Mouse (Mus musculus) spleen, embryonic (tissue): ENCODE results near the gene Rab3a.

Experiments used
- CTCF ChIA-PET: fragments of 350-600 bp; sonication (Branson Sonifier 250); formaldehyde crosslinking; loops from one replicate; lab custom pipeline; 2022; lab: Charles Lee

Rab3a gene

DNA sequence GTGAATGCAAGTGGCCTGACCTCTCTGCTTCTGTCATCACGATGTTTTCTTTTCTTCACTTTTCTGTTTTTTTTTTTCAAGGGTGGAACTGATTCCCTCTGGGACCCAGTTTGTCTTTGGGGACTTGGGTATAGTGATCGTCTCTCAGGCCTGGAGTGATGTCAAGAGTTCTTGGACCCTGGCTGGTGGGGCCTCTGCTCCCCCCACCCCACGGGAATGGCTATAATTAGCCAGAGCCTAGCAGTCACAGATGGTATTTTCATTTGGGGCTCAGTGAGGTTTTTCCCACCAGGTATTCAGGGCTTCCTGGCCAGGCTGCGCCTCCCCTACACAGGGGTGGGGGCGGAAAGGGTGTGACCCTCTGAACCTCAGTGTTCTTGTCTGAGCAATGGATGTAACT is 12.8 kb upstream of the Rab3a start:
- CTCF ChIA-PET: no interaction called here

DNA sequence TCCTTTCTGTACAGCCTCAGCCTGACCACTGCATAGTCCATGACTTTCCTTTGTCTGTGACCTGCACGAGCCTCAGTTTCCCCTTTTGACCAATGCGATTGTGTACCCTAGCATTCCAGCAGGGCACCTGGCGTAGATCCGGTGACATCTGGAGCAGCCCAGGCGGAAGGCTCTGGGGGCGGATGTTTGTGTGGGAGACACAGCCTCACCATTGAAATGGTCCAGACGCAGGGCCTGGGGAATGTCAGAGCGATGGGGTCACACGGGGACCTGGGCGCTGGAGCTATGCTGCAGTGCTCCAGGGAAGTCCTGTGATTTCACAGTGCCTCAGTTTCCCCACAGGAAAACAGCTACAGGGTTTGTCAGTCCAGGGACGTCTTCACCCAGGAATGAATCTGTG is 12.3 kb upstream of the Rab3a start:
- CTCF ChIA-PET: interaction anchor here (1.9 kb wide), 1 partner anchor 10 kb away, joined by 4 read pairs; no protein-coding TSS in a partner anchor

DNA sequence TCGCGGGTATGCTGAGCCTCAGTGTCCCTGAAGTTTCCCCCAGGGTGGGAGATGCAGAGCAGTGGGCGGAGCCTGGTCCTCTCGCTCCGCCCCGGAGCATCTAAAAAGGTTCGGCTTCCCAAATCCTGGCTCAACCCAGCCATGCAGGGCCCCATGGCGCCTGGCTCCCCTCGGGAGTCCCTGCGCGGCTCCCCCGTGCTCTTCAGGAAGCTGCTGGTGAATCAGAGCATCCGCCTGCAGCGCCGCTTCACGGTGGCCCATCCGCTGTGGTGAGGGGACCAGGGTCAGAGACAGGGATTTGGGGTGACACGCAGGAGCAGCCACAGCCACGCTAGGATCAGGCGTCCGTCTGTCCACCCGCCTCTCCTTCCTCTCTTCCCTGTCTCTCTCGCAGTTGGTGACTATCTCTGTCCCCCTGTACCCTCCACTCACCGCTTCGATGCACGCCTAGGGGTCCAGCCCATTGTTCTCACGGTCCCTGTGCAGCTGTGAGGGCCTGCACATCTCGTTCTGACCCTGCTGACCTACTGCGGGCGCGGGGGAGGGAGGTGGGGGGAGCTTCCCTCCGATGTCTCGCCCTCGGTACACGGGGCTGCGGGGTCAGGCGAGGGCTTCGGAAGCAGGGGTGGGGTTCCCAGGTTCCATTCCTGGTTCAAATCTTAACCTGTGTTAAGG is 11.4 kb upstream of the Rab3a start:
- CTCF ChIA-PET: interaction anchor here (1.9 kb wide), 1 partner anchor 11 kb away, joined by 4 read pairs; no protein-coding TSS in a partner anchor

DNA sequence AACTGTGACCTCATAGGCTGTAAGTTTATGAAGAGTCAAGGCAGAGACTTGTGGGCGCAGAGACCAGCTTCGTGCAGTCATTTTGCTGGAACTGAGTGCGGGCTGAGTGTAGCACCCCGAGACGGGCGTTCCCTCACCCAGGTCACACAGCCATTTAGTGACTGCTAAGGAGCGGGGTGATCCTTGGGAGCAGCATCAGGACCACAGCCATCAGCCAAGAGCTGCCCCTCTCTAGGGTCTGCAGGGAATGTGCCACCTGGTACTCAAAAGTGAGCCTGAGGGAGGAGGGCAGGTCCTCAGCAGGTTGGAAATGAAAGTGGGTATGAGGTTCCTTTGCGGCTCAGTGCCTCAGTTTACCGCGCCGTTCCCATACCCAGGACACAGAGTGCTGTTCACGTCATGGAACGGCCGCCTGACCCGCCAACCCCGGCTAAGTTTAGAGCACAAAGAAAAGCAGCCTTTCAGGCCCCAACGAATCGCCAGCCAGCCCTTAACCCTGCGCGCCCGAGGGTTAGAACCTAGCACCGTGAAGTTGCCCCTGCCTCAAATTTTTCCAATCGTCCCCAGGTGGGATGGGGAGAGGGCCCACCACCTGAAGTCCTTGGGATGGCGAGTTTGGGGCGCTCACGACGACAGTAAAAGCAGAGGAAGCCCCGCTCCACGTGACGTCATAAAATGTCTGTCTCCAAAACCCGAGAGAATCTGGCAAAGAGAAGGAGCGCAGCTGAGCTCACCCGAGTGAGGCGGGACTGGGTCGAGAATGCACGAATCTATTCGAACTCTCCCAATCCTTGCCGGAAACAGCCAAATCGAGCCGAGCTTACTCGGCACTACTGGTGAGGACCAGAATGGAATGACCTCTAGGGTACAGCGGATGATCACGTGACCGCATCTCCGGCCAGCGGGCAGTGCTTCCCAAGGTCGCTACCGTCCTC is 10.6 kb upstream of the Rab3a start:
- CTCF ChIA-PET: interaction anchor here (0.6 to 1.9 kb wide), 3 partner anchors 12 to 79 kb away, joined by 3 to 5 read pairs (median 4); no protein-coding TSS in a partner anchor

DNA sequence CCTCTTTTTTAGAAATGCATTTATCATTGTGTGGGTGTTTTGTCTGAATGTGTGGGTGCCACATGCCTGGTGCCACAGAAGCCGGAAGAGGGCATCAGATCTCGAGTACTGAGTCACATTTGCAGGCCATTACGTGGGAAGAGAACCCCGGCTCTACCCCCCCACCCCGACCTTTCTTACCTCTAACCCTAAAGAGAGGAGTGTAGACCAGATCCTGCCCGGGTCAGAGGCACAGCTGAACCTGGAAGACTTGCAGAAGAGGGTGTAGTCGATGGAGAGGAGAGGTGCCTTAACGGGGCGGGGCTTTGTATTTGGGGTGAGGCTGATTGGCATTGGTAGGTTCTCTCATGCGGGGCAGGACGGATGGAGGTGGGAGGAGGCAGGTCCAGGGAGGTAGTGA is 9.7 kb upstream of the Rab3a start:
- CTCF ChIA-PET: interaction anchor here (0.6 to 1.1 kb wide), 2 partner anchors 14 to 561 kb away, joined by 3 to 9 read pairs; no protein-coding TSS in a partner anchor

DNA sequence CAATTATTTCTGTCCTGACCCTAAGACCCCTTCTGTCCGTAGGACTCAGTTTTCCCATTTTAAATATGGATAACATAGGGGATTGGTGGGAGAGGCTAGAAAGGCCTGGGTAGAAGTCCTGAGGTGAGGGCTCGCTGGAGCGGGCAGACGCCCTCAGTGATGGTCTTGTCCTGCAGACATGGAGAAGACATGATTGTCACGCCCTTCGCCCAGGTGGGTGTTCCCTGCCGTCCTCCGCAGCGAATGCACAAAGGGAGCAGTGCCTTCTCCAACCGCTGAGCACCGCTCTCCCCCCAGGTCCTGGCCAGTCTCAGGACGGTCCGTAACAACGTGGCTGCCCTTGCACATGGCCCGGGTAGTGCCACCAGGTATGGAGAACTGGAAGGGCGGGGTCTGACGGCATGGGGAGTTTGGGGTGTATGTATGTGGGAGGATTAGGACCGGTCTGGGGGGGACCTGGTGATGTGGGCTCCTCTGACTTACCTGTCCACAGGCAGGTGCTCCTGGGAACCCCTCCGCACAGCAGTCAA is 8.7 kb upstream of the Rab3a start:
- CTCF ChIA-PET: interaction anchor here (0.6 kb wide), 1 partner anchor 44 kb away, joined by 5 read pairs; no protein-coding TSS in a partner anchor

DNA sequence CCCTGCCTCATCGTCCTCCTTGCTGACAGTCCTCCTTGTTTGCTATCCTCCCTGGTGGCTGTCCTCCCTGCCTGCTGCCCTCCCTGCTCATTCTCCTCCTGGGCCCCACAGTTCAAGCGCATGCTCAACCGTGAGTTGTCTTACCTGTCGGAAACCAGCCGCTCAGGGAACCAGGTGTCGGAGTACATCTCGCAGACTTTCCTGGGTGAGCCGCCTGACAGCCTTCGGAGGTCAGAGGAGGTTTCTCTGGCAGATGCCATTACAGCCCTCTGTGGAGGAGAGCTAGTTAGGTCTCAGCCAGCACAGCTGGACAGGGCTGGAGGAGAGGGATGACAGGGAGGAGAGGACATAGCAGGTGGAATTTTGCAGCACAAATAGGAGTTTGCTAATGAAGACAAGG is 7.8 kb upstream of the Rab3a start:
- CTCF ChIA-PET: no interaction called here

DNA sequence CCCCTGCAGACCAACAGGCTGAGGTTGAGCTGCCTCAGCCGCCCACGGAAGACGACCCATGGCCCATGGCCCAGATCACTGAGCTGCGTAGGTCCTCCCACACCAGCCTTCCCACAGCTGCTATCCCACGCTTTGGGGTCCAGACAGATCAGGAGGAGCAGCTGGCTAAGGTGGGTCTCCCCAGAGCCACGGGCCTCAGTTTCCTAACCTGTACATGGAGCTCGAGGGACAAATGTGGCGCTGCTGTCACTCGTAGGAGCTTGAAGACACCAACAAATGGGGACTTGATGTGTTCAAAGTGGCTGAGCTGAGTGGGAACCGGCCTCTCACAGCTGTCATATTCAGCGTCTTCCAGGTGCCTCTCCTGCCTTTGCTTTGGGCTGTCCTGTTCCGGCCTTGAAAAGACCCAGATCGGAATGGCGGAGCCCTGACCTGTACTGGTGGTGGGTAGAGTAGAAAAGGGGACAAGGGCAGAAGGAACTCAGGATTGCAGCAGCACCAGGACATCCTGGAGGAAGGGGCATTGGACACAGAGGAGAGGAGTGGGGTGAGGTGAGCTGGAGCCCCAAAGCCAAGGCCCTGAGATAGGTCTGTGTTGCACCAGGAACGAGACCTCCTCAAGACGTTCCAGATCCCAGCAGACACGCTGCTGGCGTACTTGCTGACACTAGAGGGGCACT is 7.1 kb upstream of the Rab3a start:
- CTCF ChIA-PET: no interaction called here

DNA sequence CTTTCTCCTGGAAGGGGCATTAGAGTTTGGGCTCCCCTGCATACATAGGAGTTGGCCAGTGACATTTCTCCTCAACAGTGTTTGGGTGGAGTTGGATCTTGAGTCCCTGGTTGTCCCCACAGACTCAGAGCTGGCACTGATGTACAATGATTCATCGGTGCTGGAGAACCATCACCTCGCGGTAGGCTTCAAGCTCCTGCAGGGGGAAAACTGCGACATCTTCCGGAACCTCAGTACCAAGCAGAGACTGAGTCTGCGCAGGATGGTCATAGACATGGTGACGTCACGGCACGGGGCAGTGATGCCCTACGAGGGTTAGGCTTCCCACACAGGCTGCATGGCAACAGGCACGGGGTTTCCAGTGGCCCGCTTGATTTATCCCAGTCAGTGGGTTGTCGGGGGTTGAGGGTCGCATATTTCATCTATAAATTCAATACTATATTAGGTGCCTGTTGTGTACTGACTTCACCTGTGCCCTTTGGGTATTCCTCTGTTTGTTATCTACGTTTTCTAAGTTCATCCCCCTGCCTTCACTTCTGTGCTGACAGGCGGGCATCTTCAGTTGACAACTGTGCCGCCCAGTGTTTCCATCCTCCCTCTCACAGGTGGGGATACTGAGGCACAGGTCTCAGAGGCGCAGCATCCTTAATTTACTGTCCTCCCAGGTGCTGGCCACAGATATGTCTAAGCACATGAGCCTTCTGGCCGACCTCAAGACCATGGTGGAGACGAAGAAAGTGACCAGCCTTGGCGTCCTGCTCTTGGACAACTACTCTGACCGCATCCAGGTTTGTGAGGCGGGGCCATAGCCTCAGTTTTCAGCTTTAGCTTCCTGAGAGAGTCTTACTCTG is 6.0 kb upstream of the Rab3a start:
- CTCF ChIA-PET: interaction anchor here (0.5 kb wide), 1 partner anchor 575 kb away, joined by 7 read pairs; no protein-coding TSS in a partner anchor

DNA sequence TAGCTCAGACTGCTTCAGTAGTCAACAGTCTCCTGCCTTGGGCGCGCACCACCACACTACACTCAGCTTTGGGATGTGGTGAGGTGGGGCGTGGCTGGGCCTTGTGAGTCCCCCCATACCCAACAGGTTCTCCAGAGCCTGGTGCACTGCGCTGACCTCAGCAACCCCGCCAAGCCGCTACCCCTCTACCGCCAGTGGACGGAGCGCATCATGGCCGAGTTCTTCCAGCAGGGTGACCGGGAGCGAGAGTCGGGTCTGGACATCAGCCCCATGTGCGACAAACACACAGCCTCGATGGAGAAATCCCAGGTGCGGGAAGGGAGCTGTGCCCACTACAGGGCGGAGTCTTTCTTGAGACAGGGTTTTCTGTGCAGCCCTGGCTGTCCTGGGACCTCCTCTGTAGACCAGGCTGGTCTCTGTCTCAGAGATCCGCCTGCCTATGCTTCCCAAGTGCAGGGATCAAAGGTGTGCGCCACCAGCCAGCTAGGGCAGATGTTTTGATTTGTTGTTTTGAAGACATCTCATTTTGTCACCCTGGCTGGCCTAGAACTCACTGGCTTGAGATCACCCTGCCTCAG is 5.3 kb upstream of the Rab3a start:
- CTCF ChIA-PET: interaction anchor here (0.5 kb wide), 1 partner anchor 576 kb away, joined by 7 read pairs; no protein-coding TSS in a partner anchor

DNA sequence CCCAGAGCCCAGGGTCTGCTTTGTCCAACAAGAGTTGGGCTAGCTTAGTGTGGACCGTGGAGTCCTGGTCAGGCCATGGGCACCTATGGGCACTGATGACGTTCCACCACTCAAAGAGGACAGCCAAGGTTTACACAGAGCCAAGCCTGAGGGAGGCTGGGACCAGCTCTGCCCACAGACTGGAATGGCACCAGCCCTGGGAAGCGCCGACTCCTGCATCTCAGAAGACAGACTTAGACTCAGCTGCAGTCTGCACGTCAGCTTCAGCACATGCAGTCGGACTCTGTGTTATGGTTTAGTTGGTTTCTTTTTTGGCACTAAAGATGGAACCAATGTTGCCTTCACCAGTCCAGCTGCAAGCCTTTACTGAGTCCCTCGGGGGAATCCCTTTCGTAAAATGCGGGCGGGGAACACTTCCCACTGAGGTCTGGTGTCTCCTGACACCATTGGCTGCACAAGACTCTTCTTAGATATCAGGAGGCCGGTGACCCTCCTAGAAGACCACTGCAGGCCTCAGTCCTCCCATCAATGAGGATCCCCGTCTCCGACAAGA is 4.3 kb upstream of the Rab3a start:
- CTCF ChIA-PET: no interaction called here

DNA sequence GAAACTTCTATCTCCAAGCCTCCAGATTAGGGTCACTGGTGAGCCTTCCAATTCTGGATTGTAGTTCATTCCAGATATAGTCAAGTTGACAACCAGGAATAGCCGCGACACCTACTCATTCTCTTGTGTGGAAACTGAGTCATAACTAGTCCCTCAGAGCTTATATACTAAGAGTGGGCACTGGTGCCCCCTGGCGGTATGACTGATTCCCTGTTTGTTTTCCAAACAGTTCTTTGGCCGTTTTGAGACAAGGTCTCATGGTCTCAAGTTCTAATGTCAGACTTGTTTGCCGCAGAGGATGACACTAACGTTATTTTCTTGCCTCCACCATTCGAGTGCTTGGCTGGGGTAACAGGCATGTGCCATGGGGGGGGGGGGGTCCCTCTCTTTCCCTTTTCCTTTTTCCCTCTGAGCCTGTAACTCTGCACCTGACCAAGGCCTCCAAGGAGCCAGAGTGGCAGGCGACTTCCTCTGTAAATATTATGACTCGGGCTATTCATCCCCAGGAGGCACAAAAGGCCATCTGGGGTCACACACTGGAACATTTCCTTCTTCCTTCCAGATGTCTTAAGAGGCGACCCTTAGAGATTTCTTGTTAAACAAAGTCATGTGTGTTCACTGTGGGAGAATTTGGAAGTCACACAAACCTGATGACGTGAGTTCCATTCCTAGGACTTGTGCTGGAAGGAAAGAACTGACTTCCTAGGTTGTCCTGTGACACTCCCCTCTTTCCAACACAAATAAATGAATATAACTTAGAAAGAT is 2.3 kb upstream of the Rab3a start:
- CTCF ChIA-PET: interaction anchor here (0.5 to 0.7 kb wide), 2 partner anchors 11 to 70 kb away, joined by 3 read pairs; no protein-coding TSS in a partner anchor

DNA sequence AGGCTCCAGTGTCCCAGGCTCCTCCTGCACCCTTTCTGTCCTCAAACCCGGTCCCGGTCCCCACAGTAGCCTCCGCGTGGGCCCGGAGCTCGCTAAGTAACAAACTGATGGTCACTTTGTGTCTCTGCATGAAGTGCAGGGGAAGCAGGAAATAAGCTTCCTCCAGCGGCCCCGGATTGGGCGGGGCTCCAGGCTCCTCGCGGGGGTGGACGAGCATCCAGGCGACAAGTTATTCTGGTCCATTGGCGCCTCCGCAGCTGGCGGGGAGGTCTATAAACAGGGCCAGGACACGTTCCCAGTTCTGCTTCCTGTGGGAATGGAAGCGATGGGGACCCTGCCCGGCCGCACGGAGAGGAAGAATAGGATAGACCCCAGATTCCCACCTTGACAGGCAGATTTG is 1.3 kb upstream of the Rab3a start:
- CTCF ChIA-PET: interaction anchor here (0.6 to 0.7 kb wide), 3 partner anchors 10 to 33 kb away, joined by 3 to 13 read pairs (median 5); no protein-coding TSS in a partner anchor

DNA sequence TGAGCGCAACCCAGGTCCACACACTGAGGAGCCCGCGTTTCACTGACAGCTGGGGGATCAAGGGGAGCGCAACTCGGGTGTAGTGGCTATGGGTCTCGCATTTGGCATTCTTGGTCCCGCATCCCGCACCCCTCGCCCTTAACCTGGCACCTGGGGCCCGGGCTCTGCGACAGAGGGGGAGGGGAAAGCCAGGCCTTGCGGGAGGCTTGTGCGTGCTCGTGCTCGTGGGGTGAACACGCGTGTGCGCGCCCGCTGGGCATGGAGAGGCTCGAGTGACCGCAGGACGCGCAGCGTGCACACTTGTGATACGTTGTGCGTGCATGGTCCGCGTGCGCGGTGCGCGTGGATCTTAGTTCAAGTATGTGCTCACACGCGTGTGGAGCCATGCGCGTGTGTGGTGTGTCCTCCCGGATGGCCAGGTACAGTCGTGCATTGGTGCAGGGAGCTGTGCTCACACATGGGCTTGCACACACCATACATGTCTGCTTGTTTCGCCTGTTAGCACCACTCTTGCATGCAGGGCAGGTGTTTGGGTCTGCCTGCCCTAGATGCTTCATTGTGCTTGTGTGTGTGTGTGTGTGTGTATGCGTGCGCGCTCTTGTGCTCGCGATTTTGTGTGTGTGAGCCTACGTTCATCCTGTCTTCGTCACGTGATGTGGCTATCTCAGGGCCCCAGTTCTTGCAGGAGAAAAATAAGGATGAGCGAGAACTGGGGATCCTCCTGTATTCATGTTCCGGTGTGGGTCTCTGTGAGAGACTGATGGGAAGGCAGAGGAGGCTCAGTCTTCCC is 587 bp downstream of the Rab3a start:
- CTCF ChIA-PET: interaction anchor here (1.0 kb wide), 1 partner anchor 37 kb away, joined by 3 read pairs; the partner anchor contains the start of gene Gm3336

DNA sequence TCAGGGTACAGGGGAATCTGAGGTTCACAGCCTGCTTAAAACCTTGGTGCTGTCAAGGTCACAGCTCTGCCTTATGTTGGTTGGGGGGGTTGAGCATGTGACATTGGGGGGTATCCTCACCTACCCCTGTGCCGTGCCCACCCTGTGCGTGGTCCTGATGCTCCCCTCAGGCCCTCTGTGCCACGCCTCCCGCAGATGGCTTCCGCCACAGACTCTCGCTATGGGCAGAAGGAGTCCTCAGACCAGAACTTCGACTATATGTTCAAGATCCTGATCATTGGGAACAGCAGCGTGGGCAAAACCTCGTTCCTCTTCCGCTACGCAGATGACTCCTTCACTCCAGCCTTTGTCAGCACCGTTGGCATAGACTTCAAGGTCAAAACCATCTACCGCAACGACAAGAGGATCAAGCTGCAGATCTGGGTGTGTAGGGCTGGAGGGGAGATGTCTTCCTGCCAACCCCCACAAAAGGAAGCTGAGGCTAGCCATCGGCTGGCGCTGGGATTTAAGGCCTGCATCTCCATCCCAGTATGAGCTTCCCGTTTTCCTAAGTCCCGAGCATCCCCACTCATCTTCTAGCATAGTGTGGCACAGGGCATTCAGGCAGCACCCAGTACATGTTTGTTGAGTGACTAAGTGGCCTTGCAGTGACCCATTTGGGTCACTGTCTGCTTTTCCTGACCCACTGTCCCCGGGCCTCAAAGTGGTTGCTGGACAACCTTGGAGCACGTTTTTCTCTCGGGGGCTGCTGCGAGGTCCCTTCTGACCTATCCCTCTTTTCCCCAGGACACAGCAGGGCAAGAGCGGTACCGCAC is 1.4 kb downstream of the Rab3a start:
- CTCF ChIA-PET: interaction anchor here (0.7 kb wide), 1 partner anchor 79 kb away, joined by 3 read pairs; no protein-coding TSS in a partner anchor

DNA sequence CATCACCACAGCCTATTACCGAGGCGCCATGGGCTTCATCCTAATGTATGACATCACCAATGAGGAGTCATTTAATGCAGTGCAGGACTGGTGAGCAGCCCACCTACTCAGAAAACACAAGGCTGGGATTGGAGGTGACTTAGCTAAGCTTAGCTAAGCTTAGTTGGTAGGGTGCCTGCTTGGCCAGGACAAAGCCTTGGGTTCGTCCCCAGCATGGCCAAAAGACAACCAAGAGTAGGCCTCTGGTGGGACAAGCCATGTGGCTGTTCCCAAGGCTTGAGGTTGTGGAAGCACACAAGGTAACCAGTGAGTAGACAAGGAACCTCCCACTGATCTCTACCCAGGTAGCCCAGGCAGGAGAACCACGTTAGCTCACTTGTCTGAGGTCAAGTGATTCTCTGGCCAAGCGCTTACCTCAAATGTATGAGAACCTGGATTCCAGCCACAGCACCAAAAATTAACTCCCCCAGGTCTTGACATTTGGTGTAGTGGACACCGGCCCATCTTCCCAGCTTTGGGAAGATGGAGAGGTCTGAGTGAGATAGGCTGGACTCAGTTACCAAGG is 2.1 kb downstream of the Rab3a start:
- CTCF ChIA-PET: interaction anchor here (0.7 kb wide), 1 partner anchor 80 kb away, joined by 3 read pairs; no protein-coding TSS in a partner anchor
